19 mouse cellular contexts compared by ENCODE assay signal in the genomic region with DNA sequence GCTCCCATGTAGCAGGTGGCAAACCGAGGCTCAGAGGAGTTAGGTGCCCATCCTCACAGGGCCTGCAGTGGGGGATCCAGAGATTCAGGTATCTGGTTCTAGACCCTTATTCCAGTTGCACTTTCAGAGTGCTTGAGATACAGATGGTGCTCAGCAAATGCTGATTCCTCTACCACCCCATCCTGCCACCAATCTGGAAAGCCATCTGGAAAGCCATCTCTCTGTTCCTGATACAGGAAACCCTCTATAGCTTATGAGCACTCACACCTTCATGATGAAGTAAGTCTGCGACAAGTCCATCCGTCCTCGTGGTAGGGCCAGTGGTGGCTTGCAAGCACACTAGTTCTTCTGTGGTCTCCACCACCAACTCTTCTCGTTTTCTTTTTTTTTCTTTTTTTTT. TPM values are rescaled to one million over a fixed set of nuclear protein-coding genes. Genes with fewer than 3 reads are reported as not detected.
DNase-seq lines count a peak whose midpoint lies in the region; ATAC-seq and TF ChIP-seq lines count a peak whose summit lies in the region.
"Had no signal": no experiment of that assay in that cellular context is flagged by ENCODE, and none has a peak within 500 bp of the region (broad histone marks: within the 10 kb centered on the region; RNA-seq: fewer than 3 reads in every experiment).

No protein-coding gene starts in this region.

- H3K27ac ChIP-seq in heart, embryonic 12.5 days (ENCODE audit: poor library complexity, severe bottlenecking), result peak overlapping the region; percentile 100
- 0 out of 2 replicates have a peak overlapping the region, but pooled peaks have one; percentile 6 for H3K27ac ChIP-seq in lung, embryonic 15.5 days
- H3K27ac ChIP-seq in lung, postnatal 0 days (ENCODE audit: low read length), result no peak overlapping the region
- no peak overlapping the region for H3K27ac ChIP-seq in liver, postnatal 0 days (ENCODE audit: low read depth)
- H3K27ac ChIP-seq: embryonic facial prominence, embryonic 10.5 days; forebrain, embryonic 15.5 days; left cerebral cortex, adult 2 months; liver, embryonic 13.5 days had no signal

- H3K4me1 ChIP-seq in heart, embryonic 12.5 days (replicated peaks), result peaks cover 66% of the 10 kb centered on the region
- H3K4me1 ChIP-seq in lung, embryonic 15.5 days, result peaks cover 13% of the 10 kb centered on the region
- no peaks in the 10 kb centered on the region for H3K4me1 ChIP-seq in lung, postnatal 0 days (ENCODE audit: insufficient read depth, low read depth, low read length)
- no peaks in the 10 kb centered on the region for H3K4me1 ChIP-seq in liver, postnatal 0 days (ENCODE audit: insufficient read depth)
- H3K4me1 ChIP-seq: forebrain, embryonic 15.5 days had no signal

- 77% methylated on average over 5 of the region's 5 CpGs for WGBS in heart, embryonic 12.5 days
- WGBS in lung, embryonic 15.5 days, result 84% methylated on average over 5 of the region's 5 CpGs
- 74% methylated on average over 5 of the region's 5 CpGs for WGBS in lung, postnatal 0 days
- WGBS in liver, postnatal 0 days (ENCODE audit: insufficient replicate concordance), result 56% methylated on average over 5 of the region's 5 CpGs

- peak overlapping the region; percentile 81 for H3K4me2 ChIP-seq in heart, embryonic 12.5 days
- no peak overlapping the region for H3K4me2 ChIP-seq in lung, embryonic 15.5 days
- H3K4me2 ChIP-seq in lung, postnatal 0 days (replicated peaks; ENCODE audit: low read depth, low read length), result no peak overlapping the region
- H3K4me2 ChIP-seq in liver, postnatal 0 days (ENCODE audit: low read depth, low read length), result no peak overlapping the region
- H3K4me2 ChIP-seq: forebrain, embryonic 15.5 days; liver, embryonic 13.5 days had no signal

- ATAC-seq in heart, embryonic 12.5 days (ENCODE audit: insufficient number of reproducible peaks, low FRiP score), result no peak
- ATAC-seq in lung, embryonic 15.5 days (ENCODE audit: borderline replicate concordance, extremely low read depth, low FRiP score, low TSS enrichment), result no peak
- no peak for ATAC-seq in lung, postnatal 0 days
- ATAC-seq in liver, postnatal 0 days, result no peak
- ATAC-seq: forebrain, embryonic 15.5 days had no signal

- TF ChIP-seq EP300 in lung, postnatal 0 days (IDR thresholded peaks at IDR 0.05), result no peak
- no peak for TF ChIP-seq EP300 in liver, postnatal 0 days (IDR thresholded peaks at IDR 0.05; ENCODE audit: low read depth)

- no peaks in the 10 kb centered on the region for H3K27me3 ChIP-seq in heart, embryonic 12.5 days (replicated peaks)
- H3K27me3 ChIP-seq in lung, embryonic 15.5 days, result no peaks in the 10 kb centered on the region
- H3K27me3 ChIP-seq in lung, postnatal 0 days (replicated peaks; ENCODE audit: insufficient read depth, low read length), result no peaks in the 10 kb centered on the region
- no peaks in the 10 kb centered on the region for H3K27me3 ChIP-seq in liver, postnatal 0 days (ENCODE audit: insufficient read depth, low read length)
- H3K27me3 ChIP-seq: forebrain, embryonic 15.5 days had no signal

- H3K9ac ChIP-seq in heart, embryonic 12.5 days, result peak overlapping the region; percentile 64
- no peak overlapping the region for H3K9ac ChIP-seq in lung, embryonic 15.5 days
- no peak overlapping the region for H3K9ac ChIP-seq in lung, postnatal 0 days (replicated peaks; ENCODE audit: low read depth)
- no peak overlapping the region for H3K9ac ChIP-seq in liver, postnatal 0 days (replicated peaks)
- H3K9ac ChIP-seq: forebrain, embryonic 15.5 days; liver, embryonic 13.5 days; lung, embryonic 14.5 days had no signal

- H3K36me3 ChIP-seq in heart, embryonic 12.5 days, result peaks cover 52% of the 10 kb centered on the region
- no peaks in the 10 kb centered on the region for H3K36me3 ChIP-seq in lung, embryonic 15.5 days
- H3K36me3 ChIP-seq in lung, postnatal 0 days (ENCODE audit: insufficient read depth, low read length), result no peaks in the 10 kb centered on the region
- H3K36me3 ChIP-seq in liver, postnatal 0 days (replicated peaks; ENCODE audit: insufficient read depth, low read length), result no peaks in the 10 kb centered on the region
- H3K36me3 ChIP-seq: embryonic facial prominence, embryonic 10.5 days; forebrain, embryonic 15.5 days; liver, embryonic 13.5 days had no signal

- TF ChIP-seq CTCF in lung, postnatal 0 days (IDR thresholded peaks at IDR 0.05), result no peak
- TF ChIP-seq CTCF in liver, postnatal 0 days (IDR thresholded peaks at IDR 0.05; ENCODE audit: low read depth), result no peak

- no peaks in the 10 kb centered on the region for H3K9me3 ChIP-seq in heart, embryonic 12.5 days (replicated peaks)
- H3K9me3 ChIP-seq in lung, embryonic 15.5 days, result no peaks in the 10 kb centered on the region
- no peaks in the 10 kb centered on the region for H3K9me3 ChIP-seq in lung, postnatal 0 days (ENCODE audit: low read length)
- H3K9me3 ChIP-seq in liver, postnatal 0 days (ENCODE audit: low read length), result no peaks in the 10 kb centered on the region
- H3K9me3 ChIP-seq: embryonic facial prominence, embryonic 10.5 days; forebrain, embryonic 15.5 days; liver, embryonic 13.5 days had no signal

- DNase-seq in heart, postnatal 36 days, result no peak
- no peak for DNase-seq in lung, postnatal 0 days (ENCODE audit: low spot score)
- DNase-seq in layer of hippocampus, adult 8-10 months (ENCODE audit: low spot score in 2 of 2), result peak; percentile 50 to 70
- no peak for DNase-seq in liver, postnatal 0 days
- DNase-seq in gastrocnemius, postnatal 10 days, result no peak
- DNase-seq: adrenal gland, adult 2 months; cerebellum, adult 11-12 months; cerebellum, postnatal 10 days; gastrocnemius, postnatal 36 days; kidney, adult 18-20 months; liver, embryonic 13.5 days; lung, postnatal 4 days; right cerebral cortex, adult 18-20 months had no signal

- peak overlapping the region; percentile 74 for H3K4me3 ChIP-seq in heart, embryonic 12.5 days
- H3K4me3 ChIP-seq in lung, embryonic 15.5 days, result no peak overlapping the region
- no peak overlapping the region for H3K4me3 ChIP-seq in lung, postnatal 0 days (ENCODE audit: low read depth, low read length)
- H3K4me3 ChIP-seq in liver, postnatal 0 days (ENCODE audit: low read depth, low read length), result no peak overlapping the region
- H3K4me3 ChIP-seq: embryonic facial prominence, embryonic 10.5 days; forebrain, embryonic 15.5 days; liver, embryonic 13.5 days had no signal

- intact Hi-C loops in heart, postnatal 36 days (cut with DNase I), result no loop called here

RNA-seq across cellular contexts. Expression of gene Itgb3, which starts 27.2 kb away (rescaled TPM):
- 9.6 and 11.9 TPM in 2 replicates for polyA plus RNA-seq in heart, embryonic 12.5 days (2016; fragmentation: Nextera tagmentation; extraction: Ambion mirVana)
- 1 to 10 TPM; 3.0 to 3.3 TPM for total RNA-seq in heart, postnatal 36 days (2021)
- 4.4 TPM in 2 replicates for polyA plus RNA-seq in lung, embryonic 15.5 days (2015; fragmentation: Nextera tagmentation; extraction: Ambion mirVana)
- polyA plus RNA-seq in lung, postnatal 0 days (2015; fragmentation: Nextera tagmentation; extraction: Ambion mirVana), result 6.9 and 7.1 TPM in 2 replicates
- 1 to 10 TPM; 1.4 to 4.7 (median 3.1) TPM for total RNA-seq in layer of hippocampus, adult 8-10 months (2022)
- polyA plus RNA-seq in liver, postnatal 0 days (2015; fragmentation: Nextera tagmentation; extraction: Ambion mirVana), result 13.6 and 16.0 TPM in 2 replicates
- 10 to 100 TPM in 1 of 2 experiments, 1 to 10 TPM in 1; 4.7 to 15.9 TPM for total RNA-seq in gastrocnemius, postnatal 10 days (2021)

RNA-seq across cellular contexts. Expression of gene Myl4, which starts 30.1 kb away (rescaled TPM):
- polyA plus RNA-seq in heart, embryonic 12.5 days (2016; fragmentation: Nextera tagmentation; extraction: Ambion mirVana), result 2,473 and 2,477 TPM in 2 replicates
- 100 to 1,000 TPM; 628 to 806 TPM for total RNA-seq in heart, postnatal 36 days (2021)
- polyA plus RNA-seq in lung, embryonic 15.5 days (2015; fragmentation: Nextera tagmentation; extraction: Ambion mirVana), result 69.5 and 133 TPM in 2 replicates
- 80.4 and 87.4 TPM in 2 replicates for polyA plus RNA-seq in lung, postnatal 0 days (2015; fragmentation: Nextera tagmentation; extraction: Ambion mirVana)
- total RNA-seq in layer of hippocampus, adult 8-10 months (2022), result 1 to 10 TPM; 1.9 to 3.4 (median 2.7) TPM
- 8.1 and 8.3 TPM in 2 replicates for polyA plus RNA-seq in liver, postnatal 0 days (2015; fragmentation: Nextera tagmentation; extraction: Ambion mirVana)
- total RNA-seq in gastrocnemius, postnatal 10 days (2021), result 10 to 100 TPM; 30.6 to 48.9 TPM

RNA-seq across cellular contexts. Expression of gene Cdc27, which starts 30.2 kb away (rescaled TPM):
- 37.6 and 40.6 TPM in 2 replicates for polyA plus RNA-seq in heart, embryonic 12.5 days (2016; fragmentation: Nextera tagmentation; extraction: Ambion mirVana)
- 10 to 100 TPM; 27.2 to 31.1 TPM for total RNA-seq in heart, postnatal 36 days (2021)
- 40.5 and 41.3 TPM in 2 replicates for polyA plus RNA-seq in lung, embryonic 15.5 days (2015; fragmentation: Nextera tagmentation; extraction: Ambion mirVana)
- 18.4 and 20.0 TPM in 2 replicates for polyA plus RNA-seq in lung, postnatal 0 days (2015; fragmentation: Nextera tagmentation; extraction: Ambion mirVana)
- total RNA-seq in layer of hippocampus, adult 8-10 months (2022), result 10 to 100 TPM; 50.0 to 71.7 (median 53.7) TPM
- 12.3 and 13.8 TPM in 2 replicates for polyA plus RNA-seq in liver, postnatal 0 days (2015; fragmentation: Nextera tagmentation; extraction: Ambion mirVana)
- 10 to 100 TPM; 30.4 to 37.5 TPM for total RNA-seq in gastrocnemius, postnatal 10 days (2021)

Comparison
In these comparisons a context has a peak if more than half of its experiments do, and no peak if none do; other contexts are left out.
1. H3K27ac ChIP-seq: peak in heart, embryonic 12.5 days (single experiment) and lung, embryonic 15.5 days (single experiment); none in lung, postnatal 0 days (single experiment) and liver, postnatal 0 days (single experiment).
2. DNase-seq: peak in layer of hippocampus, adult 8-10 months (2 of 2); none in heart, postnatal 36 days (0 of 2), lung, postnatal 0 days (single experiment), liver, postnatal 0 days (single experiment) and gastrocnemius, postnatal 10 days (single experiment).
3. RNA of gene Myl4, which starts 30.1 kb away (polyA plus RNA-seq): 2,473 to 2,477 TPM in heart, embryonic 12.5 days; 69.5 to 133 TPM in lung, embryonic 15.5 days, 80.4 to 87.4 TPM in lung, postnatal 0 days and 8.1 to 8.3 TPM in liver, postnatal 0 days; every median in the first group is over 10 times any median in the second.